Mouse (Mus musculus): ENCODE results near the gene Ercc4. TPM values are rescaled to one million over a fixed set of nuclear protein-coding genes. Genes with fewer than 3 reads are reported as not detected.

Ercc4 gene
- total and polyA plus RNA-seq, 3 experiments, result 10.6 to 15.5 TPM; not detected in 1

- no peaks in the 10 kb centered on the region for H3K79me2 ChIP-seq (ENCODE audit: control insufficient read depth, insufficient read depth, low read length, poor library complexity)
- no peaks in the 10 kb centered on the region; a peak in 1 of 4 replicates for H3K27me3 ChIP-seq (ENCODE audit: control insufficient read depth in 1 of 2, insufficient read depth in 2 of 2, low read length in 2 of 2)
- no peaks in the 10 kb centered on the region for H3K4me1 ChIP-seq (ENCODE audit: control insufficient read depth in 1 of 2, insufficient read depth in 2 of 2, low read length in 2 of 2)
- no peak overlapping the region for H3K27ac ChIP-seq (ENCODE audit: control insufficient read depth, low read depth, low read length)
- no peaks in the 10 kb centered on the region for H3K9me3 ChIP-seq (replicated peaks; ENCODE audit: insufficient read depth, low read length)
- H3K9ac ChIP-seq (ENCODE audit: control insufficient read depth, low read depth, low read length, poor library complexity, severe bottlenecking), result no peak overlapping the region
- DNase-seq (ENCODE audit: low read depth, low spot score), result no peak
- H3K4me3 ChIP-seq (ENCODE audit: control insufficient read depth in 1 of 2, insufficient read depth in 1 of 2, low read depth in 2 of 2, low read length in 2 of 2), result no peak overlapping the region
- no peaks in the 10 kb centered on the region for H3K36me3 ChIP-seq (ENCODE audit: control insufficient read depth in 1 of 2, insufficient read depth in 2 of 2, low read length in 2 of 2)
- TF ChIP-seq POLR2A (IDR thresholded peaks at IDR 0.05; ENCODE audit: control insufficient read depth in 1 of 2, insufficient read depth in 1 of 2, low read depth in 1 of 2, low read length in 2 of 2, poor library complexity in 1 of 2), result no peak
- no peak for TF ChIP-seq NRF1 (IDR thresholded peaks at IDR 0.05; ENCODE audit: insufficient read depth, low read depth, low read length, poor library complexity, severe bottlenecking)
- no peak for TF ChIP-seq NELFE (IDR thresholded peaks at IDR 0.05; ENCODE audit: low read depth, low read length)
- no peak for TF ChIP-seq ELF1 (IDR thresholded peaks at IDR 0.05; ENCODE audit: low read depth, low read length)
- TF ChIP-seq CTCF (IDR thresholded peaks at IDR 0.05 in 2 of 3, conservative IDR thresholded peaks at IDR 0.05 in 1 of 3; ENCODE audit: control insufficient read depth in 1 of 3, insufficient read depth in 1 of 3, low read depth in 2 of 3, low read length in 3 of 3, poor library complexity in 1 of 3, severe bottlenecking in 1 of 3), result no peak
- TF ChIP-seq ZNF384 (IDR thresholded peaks at IDR 0.05; ENCODE audit: low read depth, low read length), result no peak
- TF ChIP-seq POLR2AphosphoS5 (IDR thresholded peaks at IDR 0.05; ENCODE audit: borderline replicate concordance, low read depth, low read length), result no peak
- no peak for TF ChIP-seq JUND (IDR thresholded peaks at IDR 0.05; ENCODE audit: low read depth, low read length)
- no peak for TF ChIP-seq GATA1 (IDR thresholded peaks at IDR 0.05; ENCODE audit: low read depth, low read length)
- no peak for TF ChIP-seq POLR2AphosphoS2 (IDR thresholded peaks at IDR 0.05; ENCODE audit: low read length)
Observed at GRCm38 (mm10) chr16:13173055-13173742, 63.7 kb downstream of the Ercc4 start.

GRCm38 (mm10) chr16:13182526-13182925, 73.0 kb downstream of the Ercc4 start:
- Histone ChIP-seq H3K27me3 (ENCODE audit: control insufficient read depth in 1 of 2, insufficient read depth in 2 of 2, low read length in 2 of 2) (no peaks in the 10 kb centered on the region), H3K9me3 (replicated peaks; ENCODE audit: insufficient read depth, low read length) (no peaks in the 10 kb centered on the region), H3K4me3 (ENCODE audit: control insufficient read depth in 1 of 2, insufficient read depth in 1 of 2, low read depth in 2 of 2, low read length in 2 of 2) (no peak overlapping the region), H3K4me1 (ENCODE audit: control insufficient read depth in 1 of 2, insufficient read depth in 2 of 2, low read length in 2 of 2) (no peaks in the 10 kb centered on the region), H3K27ac (ENCODE audit: control insufficient read depth, low read depth, low read length) (no peak overlapping the region), H3K36me3 (ENCODE audit: control insufficient read depth in 1 of 2, insufficient read depth in 2 of 2, low read length in 2 of 2) (no peaks in the 10 kb centered on the region), H3K9ac (ENCODE audit: control insufficient read depth, low read depth, low read length, poor library complexity, severe bottlenecking) (no peak overlapping the region), H3K79me2 (ENCODE audit: control insufficient read depth, insufficient read depth, low read length, poor library complexity) (no peaks in the 10 kb centered on the region)
- no peak for TF ChIP-seq CTCF (IDR thresholded peaks at IDR 0.05 in 2 of 3, conservative IDR thresholded peaks at IDR 0.05 in 1 of 3; ENCODE audit: control insufficient read depth in 1 of 3, insufficient read depth in 1 of 3, low read depth in 2 of 3, low read length in 3 of 3, poor library complexity in 1 of 3, severe bottlenecking in 1 of 3)
- no peak for TF ChIP-seq HCFC1 (IDR thresholded peaks at IDR 0.05; ENCODE audit: low read depth, low read length)
- no peak for TF ChIP-seq NRF1 (IDR thresholded peaks at IDR 0.05; ENCODE audit: insufficient read depth, low read depth, low read length, poor library complexity, severe bottlenecking)
- DNase-seq (ENCODE audit: low read depth, low spot score), result no peak

GRCm38 (mm10) chr16:13183182-13183742, 73.8 kb downstream of the Ercc4 start:
- H3K9me3 ChIP-seq (replicated peaks; ENCODE audit: insufficient read depth, low read length), result no peaks in the 10 kb centered on the region
- H3K27me3 ChIP-seq (ENCODE audit: control insufficient read depth in 1 of 2, insufficient read depth in 2 of 2, low read length in 2 of 2), result no peaks in the 10 kb centered on the region
- H3K4me1 ChIP-seq (ENCODE audit: control insufficient read depth in 1 of 2, insufficient read depth in 2 of 2, low read length in 2 of 2), result no peaks in the 10 kb centered on the region
- H3K79me2 ChIP-seq (ENCODE audit: control insufficient read depth, insufficient read depth, low read length, poor library complexity), result no peaks in the 10 kb centered on the region
- H3K9ac ChIP-seq (ENCODE audit: control insufficient read depth, low read depth, low read length, poor library complexity, severe bottlenecking), result no peak overlapping the region
- no peak overlapping the region for H3K4me3 ChIP-seq (ENCODE audit: control insufficient read depth in 1 of 2, insufficient read depth in 1 of 2, low read depth in 2 of 2, low read length in 2 of 2)
- TF ChIP-seq RCOR1 (IDR thresholded peaks at IDR 0.05; ENCODE audit: low read depth, low read length), result no peak
- no peak for TF ChIP-seq NRF1 (IDR thresholded peaks at IDR 0.05; ENCODE audit: insufficient read depth, low read depth, low read length, poor library complexity, severe bottlenecking)
- no peak for TF ChIP-seq ZC3H11A (IDR thresholded peaks at IDR 0.05; ENCODE audit: low read depth, low read length)
- TF ChIP-seq MYB (IDR thresholded peaks at IDR 0.05; ENCODE audit: low read depth, low read length), result no peak
- no peak for TF ChIP-seq UBTF (IDR thresholded peaks at IDR 0.05; ENCODE audit: borderline replicate concordance, insufficient read depth, low read depth, low read length)
- no peak for TF ChIP-seq EP300 (IDR thresholded peaks at IDR 0.05; ENCODE audit: low read depth in 1 of 2, low read length in 2 of 2)
- no peak for TF ChIP-seq SMC3 (IDR thresholded peaks at IDR 0.05; ENCODE audit: low read depth, low read length)
- TF ChIP-seq ELF1 (IDR thresholded peaks at IDR 0.05; ENCODE audit: low read depth, low read length), result no peak
- TF ChIP-seq GATA1 (IDR thresholded peaks at IDR 0.05; ENCODE audit: low read depth, low read length), result no peak
- H3K36me3 ChIP-seq (ENCODE audit: control insufficient read depth in 1 of 2, insufficient read depth in 2 of 2, low read length in 2 of 2), result no peaks in the 10 kb centered on the region
- no peak for DNase-seq (ENCODE audit: low read depth, low spot score)
- no peak overlapping the region for H3K27ac ChIP-seq (ENCODE audit: control insufficient read depth, low read depth, low read length)

All from MEL (cell line).